Mouse (Mus musculus) lung, adult 2 months (tissue): ENCODE measurements at regions not wholly inside any gene's neighbourhood (a gene's known extent, or its start where the extent isn't known, plus 50 kb on each side); places are given as distances from the start of the nearest gene placed in this dataset.

Source experiments
- CTCF ChIP-seq: fragments of 200-500 bp; IDR thresholded peaks from 2 replicates; pipeline ENCODE4 v1.5.1; 2011; ENCODE audit warnings: mild to moderate bottlenecking, low read length, control low read depth; ENCODE audit not compliant: insufficient read depth
- POLR2A ChIP-seq: fragments of 200-500 bp; IDR thresholded peaks from 2 replicates; pipeline ENCODE4 v1.6.1; 2011; ENCODE audit warnings: low read depth, mild to moderate bottlenecking, control low read depth, low read length, borderline replicate concordance; ENCODE audit errors: extremely low read depth

GRCm38 (mm10) chr10:44612571-44612970 is 84.3 kb upstream of the Prdm1 start:
- no peak for TF ChIP-seq POLR2A
- no peak for TF ChIP-seq CTCF
